Mouse (Mus musculus) liver, embryonic 11.5 days (tissue): ENCODE data around the gene Eif3l. TPM values are rescaled to one million over a fixed set of nuclear protein-coding genes. Genes with fewer than 3 reads are reported as not detected.

Experiments used
- ATAC-seq: fragments of 200-750 bp; cut with Nextera tagmentation; replicated peaks from 2 replicates; pipeline ENCODE4 v1.8.0; 2017; ENCODE audit warnings: moderate number of reproducible peaks, mild to moderate bottlenecking, moderate TSS enrichment, moderate library complexity; ENCODE audit not compliant: low FRiP score
- DNase-seq: peaks from one replicate; pipeline ENCODE4 v3.0.0-alpha.2; 2017; ENCODE audit warnings: low spot score
- H3K27ac ChIP-seq: fragments of 300-500 bp; sonication (generic); 2 replicates; pipeline ENCODE4 v1.5.1; 2014; ENCODE audit warnings: mild to moderate bottlenecking, low read depth, low read length, control low read depth
- H3K27me3 ChIP-seq: fragments of 300-500 bp; sonication (generic); replicated peaks from 2 replicates; pipeline ENCODE4 v1.6.1; 2014; ENCODE audit warnings: low read length, mixed read lengths; ENCODE audit not compliant: control insufficient read depth, insufficient read depth
- H3K36me3 ChIP-seq: fragments of 300-500 bp; sonication (generic); 2 replicates; pipeline ENCODE4 v1.6.1; 2014; ENCODE audit warnings: mild to moderate bottlenecking, low read length, moderate library complexity, mixed read lengths; ENCODE audit not compliant: control insufficient read depth, insufficient read depth
- H3K4me1 ChIP-seq: fragments of 300-500 bp; sonication (generic); replicated peaks from 2 replicates; pipeline ENCODE4 v1.6.1; 2014; ENCODE audit warnings: low read length, mixed read lengths; ENCODE audit not compliant: control insufficient read depth, insufficient read depth
- H3K4me2 ChIP-seq: fragments of 300-500 bp; sonication (generic); 2 replicates; pipeline ENCODE4 v1.6.1; 2014; ENCODE audit warnings: mild to moderate bottlenecking, control low read depth, moderate library complexity
- H3K4me3 ChIP-seq: fragments of 300-500 bp; sonication (generic); 2 replicates; pipeline ENCODE4 v1.5.1; 2014; ENCODE audit warnings: low read depth, low read length, control low read depth
- H3K9ac ChIP-seq: fragments of 300-500 bp; sonication (generic); 2 replicates; pipeline ENCODE4 v1.6.1; 2014; ENCODE audit warnings: low read depth, low read length, control low read depth
- H3K9me3 ChIP-seq: fragments of 300-500 bp; sonication (generic); 2 replicates; pipeline ENCODE4 v1.6.1; 2016; ENCODE audit warnings: low read length, inconsistent platforms, mixed read lengths; ENCODE audit not compliant: control insufficient read depth
- WGBS: fragments of 180-500 bp; shearing (Covaris S2); extraction: QIAGEN DNeasy Blood & Tissue Kit; methylation state at CpG from one replicate; pipeline ENCODE4 v1.1.7; 2014; 5-methylcytosine and 5-hydroxymethylcytosine counted together
- polyA plus RNA-seq: library from polyadenylated mRNA; unstranded; fragments of >200 nt; fragmentation: Nextera tagmentation; extraction: Ambion mirVana; gene quantifications from 2 replicates; pipeline ENCODE4 v1.2.1, GENCODE M21; 2014

Gene Eif3l
- polyA plus RNA-seq, 1 experiment from 2014 or later = 257 TPM

GRCm38 (mm10) chr15:79096556-79096955, 21.6 kb downstream of the Eif3l start:
- Histone ChIP-seq H3K27me3 (no peaks in the 10 kb centered on the region), H3K27ac (no peak overlapping the region), H3K4me2 (no peak overlapping the region), H3K4me3 (no peak overlapping the region), H3K4me1 (peaks cover 28% of the 10 kb centered on the region), H3K9me3 (no peaks in the 10 kb centered on the region), H3K9ac (no peak overlapping the region), H3K36me3 (peaks cover 24% of the 10 kb centered on the region)
- ATAC-seq (no peak), DNase-seq (no peak)
- 78% methylated on average over 3 of the region's 3 CpGs for WGBS

- no peak overlapping the region for H3K4me2 ChIP-seq
- no peaks in the 10 kb centered on the region for H3K9me3 ChIP-seq
- H3K9ac ChIP-seq = no peak overlapping the region
- peaks cover 28% of the 10 kb centered on the region for H3K4me1 ChIP-seq
- 29% methylated on average over 2 of the region's 2 CpGs for WGBS
- H3K27ac ChIP-seq = peak overlapping the region; percentile 46; the same call in 1 of the 2 replicates
- H3K36me3 ChIP-seq = peaks cover 21% of the 10 kb centered on the region
- no peak for DNase-seq
- H3K27me3 ChIP-seq = no peaks in the 10 kb centered on the region
- no peak for ATAC-seq
- H3K4me3 ChIP-seq = no peak overlapping the region
These were observed 22.2 kb downstream of the Eif3l start for GRCm38 (mm10) chr15:79097135-79097534.

- WGBS = 21% methylated on average over 6 of the region's 6 CpGs
- Histone ChIP-seq H3K4me2 (no peak overlapping the region), H3K4me3 (no peak overlapping the region)
These were observed 22.6 kb downstream of the Eif3l start for GRCm38 (mm10) chr15:79097611-79098025.

GRCm38 (mm10) chr15:79098220-79098619, 23.2 kb downstream of the Eif3l start:
- Histone ChIP-seq H3K4me1 (peaks cover 28% of the 10 kb centered on the region), H3K27me3 (no peaks in the 10 kb centered on the region), H3K27ac (no peak overlapping the region), H3K4me2 (peak overlapping the region; percentile 5; the same call in 1 of the 2 replicates), H3K9ac (0 out of 2 replicates have a peak overlapping the region, but pooled peaks have one; percentile 2), H3K36me3 (peaks cover 12% of the 10 kb centered on the region), H3K9me3 (no peaks in the 10 kb centered on the region), H3K4me3 (no peak overlapping the region)
- DNase-seq (no peak), ATAC-seq (no peak)
- WGBS = 49% methylated on average over 5 of the region's 5 CpGs

More at GRCm38 (mm10) chr15:79097611-79098025, 22.6 kb downstream of the Eif3l start:
- no peaks in the 10 kb centered on the region for H3K27me3 ChIP-seq
- peaks cover 28% of the 10 kb centered on the region for H3K4me1 ChIP-seq
- peaks cover 16% of the 10 kb centered on the region for H3K36me3 ChIP-seq
- no peak overlapping the region for H3K9ac ChIP-seq
- peak overlapping the region; percentile 46; the same call in 1 of the 2 replicates for H3K27ac ChIP-seq
- peak; percentile 76 for ATAC-seq
- DNase-seq = no peak
- H3K9me3 ChIP-seq = no peaks in the 10 kb centered on the region

- Histone ChIP-seq H3K4me1 (peaks cover 28% of the 10 kb centered on the region), H3K36me3 (peaks cover 8% of the 10 kb centered on the region), H3K4me3 (no peak overlapping the region), H3K9me3 (no peaks in the 10 kb centered on the region), H3K27me3 (no peaks in the 10 kb centered on the region), H3K9ac (peak overlapping the region; percentile 2; the same call in 1 of the 2 replicates), H3K27ac (peak overlapping the region; percentile 25), H3K4me2 (no peak overlapping the region; the same call in 1 of the 2 replicates)
- WGBS = 28% methylated on average over 7 of the region's 7 CpGs
- no peak for DNase-seq
- ATAC-seq = no peak
These were observed 23.9 kb downstream of the Eif3l start for GRCm38 (mm10) chr15:79098868-79099267.

GRCm38 (mm10) chr15:79099456-79099855, 24.5 kb downstream of the Eif3l start:
- Histone ChIP-seq H3K4me1 (peaks cover 28% of the 10 kb centered on the region), H3K36me3 (peaks cover 2% of the 10 kb centered on the region; the same call in 1 of the 2 replicates), H3K27ac (peak overlapping the region; percentile 25), H3K9me3 (no peaks in the 10 kb centered on the region), H3K9ac (no peak overlapping the region), H3K27me3 (no peaks in the 10 kb centered on the region), H3K4me2 (no peak overlapping the region), H3K4me3 (no peak overlapping the region)
- ATAC-seq (no peak), DNase-seq (no peak)
- 57% methylated on average over 4 of the region's 4 CpGs for WGBS

- H3K4me3 ChIP-seq = no peak overlapping the region
- no peak overlapping the region for H3K27ac ChIP-seq
- no peak overlapping the region for H3K9ac ChIP-seq
- no peaks in the 10 kb centered on the region for H3K27me3 ChIP-seq
- no peak overlapping the region for H3K4me2 ChIP-seq
- ATAC-seq (no peak), DNase-seq (no peak)
- peaks cover 28% of the 10 kb centered on the region for H3K4me1 ChIP-seq
- WGBS = 81% methylated on average over 4 of the region's 4 CpGs
- no peaks in the 10 kb centered on the region for H3K9me3 ChIP-seq
- no peaks in the 10 kb centered on the region; the same call in 1 of the 2 replicates for H3K36me3 ChIP-seq
These were observed 25.4 kb downstream of the Eif3l start for GRCm38 (mm10) chr15:79100391-79100790.

GRCm38 (mm10) chr15:79101531-79101930, 26.6 kb downstream of the Eif3l start:
- Histone ChIP-seq H3K4me1 (peaks cover 33% of the 10 kb centered on the region), H3K4me2 (no peak overlapping the region)
- DNase-seq = no peak

GRCm38 (mm10) chr15:79103264-79103663, 28.3 kb downstream of the Eif3l start:
- no peak overlapping the region for H3K27ac ChIP-seq
- whole genome bisulfite sequencing = 79% methylated on average over 10 of the region's 10 CpGs
- DNase-seq (no peak), ATAC-seq (no peak)
- no peak overlapping the region for H3K4me2 ChIP-seq
- no peaks in the 10 kb centered on the region for H3K36me3 ChIP-seq
- no peaks in the 10 kb centered on the region for H3K27me3 ChIP-seq
- no peak overlapping the region for H3K9ac ChIP-seq
- H3K4me3 ChIP-seq = no peak overlapping the region
- H3K9me3 ChIP-seq = no peaks in the 10 kb centered on the region
- H3K4me1 ChIP-seq = peaks cover 20% of the 10 kb centered on the region

More at GRCm38 (mm10) chr15:79101531-79101930, 26.6 kb downstream of the Eif3l start:
- H3K4me3 ChIP-seq = no peak overlapping the region
- H3K9me3 ChIP-seq = no peaks in the 10 kb centered on the region
- H3K27ac ChIP-seq = no peak overlapping the region
- no peaks in the 10 kb centered on the region for H3K36me3 ChIP-seq
- no peak overlapping the region for H3K9ac ChIP-seq
- H3K27me3 ChIP-seq = no peaks in the 10 kb centered on the region
- no peak for ATAC-seq
